Mouse (Mus musculus) CH12.LX (cell line): ENCODE data around the gene Rgs3.

Source experiments
- BHLHE40 ChIP-seq: IDR thresholded peaks from 2 replicates; pipeline ENCODE4 v1.6.1; 2011; ENCODE audit warnings: mild to moderate bottlenecking, low read depth, low read length, improper control_type of control experiment
- CTCF ChIP-seq, 2 experiments: IDR thresholded peaks in 1 of 2; conservative IDR thresholded peaks in 1 of 2; 2 replicates each; pipeline ENCODE4 v1.5.1; 2011 to 2012; ENCODE audit warnings: low read depth in 2 of 2, low read length in 2 of 2, improper control_type of control experiment in 1 of 2, inconsistent platforms in 1 of 2, mild to moderate bottlenecking in 1 of 2, moderate library complexity in 1 of 2
- POLR2A ChIP-seq: IDR thresholded peaks from 2 replicates; pipeline ENCODE4 v1.6.1; 2011; ENCODE audit warnings: low read depth, mild to moderate bottlenecking, improper control_type of control experiment, low read length

GRCm38 (mm10) chr4:62740282-62741054, 180.8 kb downstream of the Rgs3 start:
- TF ChIP-seq CTCF (conservative IDR thresholded peaks at IDR 0.05 in 1 of 2, IDR thresholded peaks at IDR 0.05 in 1 of 2; ENCODE audit: low read depth in 2 of 2, low read length in 2 of 2) (no peak), BHLHE40 (no peak), POLR2A (no peak)
